Mouse (Mus musculus) Patski (cell line): ENCODE data around the gene Irf7. TPM values are rescaled to one million over a fixed set of nuclear protein-coding genes. Genes with fewer than 3 reads are reported as not detected.
"Not testable (repeated sequence)": the region's sequence is repeated elsewhere in the genome, so short reads cannot be mapped to it uniquely, and the experiment has no call there.

Experiments
- ATAC-seq: fragments of 100-300 bp; one replicate; pipeline ENCODE4 v1.8.0; 2021
- CTCF ChIA-PET: fragments of 350-600 bp; sonication (Branson Sonifier 250); formaldehyde crosslinking; loops from one replicate; lab custom pipeline; 2022; ENCODE audit warnings: inconsistent platforms; lab: Charles Lee
- POLR2A ChIA-PET: fragments of 350-600 bp; sonication (Branson Sonifier 250); formaldehyde crosslinking; loops from one replicate; lab custom pipeline; 2022; ENCODE audit warnings: antibody characterized with exemption, inconsistent platforms; lab: Charles Lee
- DNase-seq: peaks from one replicate; pipeline ENCODE4 v3.0.0-alpha.2; 2011; ENCODE audit warnings: low read depth, low spot score
- H3K27me3 ChIP-seq: fragments of 371-371 bp; one replicate; pipeline ENCODE4 v1.5.1; 2021
- CTCF ChIP-seq: fragments of 100-300 bp; IDR thresholded peaks from one replicate; pipeline ENCODE4 v1.5.1; 2021
- in situ Hi-C: fragments of 300-500 bp; cut with MboI; formaldehyde crosslinking; loops from 3 replicates; pipeline ENCODE4 v1.11.1; 2018; ENCODE audit warnings: low pct_unique_long_range_greater_than_20kb, mixed read lengths
- polyA plus RNA-seq: library from polyadenylated mRNA; unstranded; gene quantifications from one replicate; pipeline ENCODE4 v1.2.3, GENCODE M21; 2021

Irf7 gene
- polyA plus RNA-seq, 1 experiment from 2014 or later = 10.5 TPM

- ChIA-PET CTCF (interaction anchor here (1.2 kb wide), 1 partner anchor 24 kb away, joined by 4 read pairs; no protein-coding TSS in a partner anchor), POLR2A (no interaction called here)
- ATAC-seq (no peak), DNase-seq (no peak)
- in situ Hi-C loops = no loop called here
- TF ChIP-seq CTCF = no peak
- no peaks in the 10 kb centered on the region for H3K27me3 ChIP-seq
These were observed 9.1 kb upstream of the Irf7 start for GRCm38 (mm10) chr7:141275356-141275755.

- POLR2A ChIA-PET = no interaction called here
- ATAC-seq = no peak
- in situ Hi-C loops = no loop called here
These were observed 4.3 kb upstream of the Irf7 start for GRCm38 (mm10) chr7:141270631-141271030.

GRCm38 (mm10) chr7:141269273-141269545, 2.9 kb upstream of the Irf7 start:
- in situ Hi-C loops = loop anchor here (5.0 kb wide), 1 partner anchor 48 kb away; no protein-coding TSS in a partner anchor
- no peak for DNase-seq
- CTCF ChIA-PET = interaction anchor here (1.0 to 1.2 kb wide), 2 partner anchors 34 to 59 kb away, joined by 3 read pairs; partner anchors contain the start of gene Tmem80
- POLR2A ChIA-PET = no interaction called here
- H3K27me3 ChIP-seq = no peaks in the 10 kb centered on the region
- TF ChIP-seq CTCF = no peak
- ATAC-seq = no peak

More at GRCm38 (mm10) chr7:141270631-141271030, 4.3 kb upstream of the Irf7 start:
- CTCF ChIA-PET = interaction anchor here (1.0 kb wide), 1 partner anchor 25 kb away, joined by 3 read pairs; no protein-coding TSS in a partner anchor
- no peaks in the 10 kb centered on the region for H3K27me3 ChIP-seq
- no peak for DNase-seq
- TF ChIP-seq CTCF = no peak

- ChIA-PET POLR2A (no interaction called here), CTCF (interaction anchor here (1.0 to 1.2 kb wide), 2 partner anchors 34 to 60 kb away, joined by 3 read pairs; partner anchors contain the start of gene Tmem80)
- ATAC-seq = no peak
- in situ Hi-C loops = loop anchor here (5.0 kb wide), 1 partner anchor 49 kb away; no protein-coding TSS in a partner anchor
- TF ChIP-seq CTCF = no peak
- no peak for DNase-seq
- no peaks in the 10 kb centered on the region for H3K27me3 ChIP-seq
These were observed 2.4 kb upstream of the Irf7 start for GRCm38 (mm10) chr7:141268466-141269272.

- ChIA-PET CTCF (no interaction called here), POLR2A (interaction anchor here (1.7 kb wide), 1 partner anchor 15 kb away, joined by 4 read pairs; no protein-coding TSS in a partner anchor)
- ATAC-seq (peak; percentile 9), DNase-seq (no peak)
- in situ Hi-C loops = loop anchor here (5.0 kb wide), 1 partner anchor 52 kb away; no protein-coding TSS in a partner anchor
- H3K27me3 ChIP-seq = no peaks in the 10 kb centered on the region
- no peak for TF ChIP-seq CTCF
These were observed 906 bp downstream of the Irf7 start for GRCm38 (mm10) chr7:141265411-141265738.

GRCm38 (mm10) chr7:141264761-141265410, 1.4 kb downstream of the Irf7 start:
- ChIA-PET CTCF (interaction anchor here (1.8 kb wide), 1 partner anchor 31 kb away, joined by 6 read pairs; no protein-coding TSS in a partner anchor), POLR2A (interaction anchor here (0.6 kb wide), 1 partner anchor 69 kb away, joined by 3 read pairs; no protein-coding TSS in a partner anchor)
- ATAC-seq (peak; percentile 29), DNase-seq (no peak)
- in situ Hi-C loops = loop anchor here (5.0 kb wide), 1 partner anchor 52 kb away; no protein-coding TSS in a partner anchor
- no peak for TF ChIP-seq CTCF
- no peaks in the 10 kb centered on the region for H3K27me3 ChIP-seq

- in situ Hi-C loops = no loop called here
- ATAC-seq (no peak), DNase-seq (no peak)
- no peaks in the 10 kb centered on the region for H3K27me3 ChIP-seq
- TF ChIP-seq CTCF = no peak
- POLR2A ChIA-PET = interaction anchor here (0.6 kb wide), 1 partner anchor 70 kb away, joined by 3 read pairs; no protein-coding TSS in a partner anchor
- CTCF ChIA-PET = interaction anchor here (0.8 to 1.8 kb wide), 3 partner anchors 10 to 51 kb away, joined by 3 to 6 read pairs (median 3); no protein-coding TSS in a partner anchor
These were observed 2.1 kb downstream of the Irf7 start for GRCm38 (mm10) chr7:141264041-141264700.

GRCm38 (mm10) chr7:141263640-141264039, 2.6 kb downstream of the Irf7 start:
- no peak for TF ChIP-seq CTCF
- CTCF ChIA-PET = interaction anchor here (0.8 to 1.8 kb wide), 3 partner anchors 9 to 52 kb away, joined by 3 to 6 read pairs (median 3); no protein-coding TSS in a partner anchor

GRCm38 (mm10) chr7:141261480-141261879, 4.8 kb downstream of the Irf7 start:
- ChIA-PET POLR2A (no interaction called here), CTCF (interaction anchor here (1.0 to 1.9 kb wide), 4 partner anchors 9 to 102 kb away, joined by 3 to 6 read pairs (median 4); no protein-coding TSS in a partner anchor)
- no peaks in the 10 kb centered on the region for H3K27me3 ChIP-seq
- DNase-seq (no peak), ATAC-seq (no peak)
- in situ Hi-C loops = no loop called here
- TF ChIP-seq CTCF = no peak

More at GRCm38 (mm10) chr7:141263640-141264039, 2.6 kb downstream of the Irf7 start:
- POLR2A ChIA-PET = no interaction called here
- ATAC-seq (no peak), DNase-seq (no peak)
- no peaks in the 10 kb centered on the region for H3K27me3 ChIP-seq
- in situ Hi-C loops = no loop called here

- in situ Hi-C loops = no loop called here
- POLR2A ChIA-PET = no interaction called here
- no peak for TF ChIP-seq CTCF
- CTCF ChIA-PET = no interaction called here
- ATAC-seq (no peak), DNase-seq (no peak)
- no peaks in the 10 kb centered on the region for H3K27me3 ChIP-seq
These were observed 10.1 kb downstream of the Irf7 start for GRCm38 (mm10) chr7:141256159-141256558.

- in situ Hi-C loops, H3K27me3 ChIP-seq, POLR2A ChIA-PET, ATAC-seq, DNase-seq: not testable (repeated sequence)
- CTCF ChIA-PET = interaction anchor here (1.2 kb wide), 1 partner anchor 17 kb away, joined by 3 read pairs; no protein-coding TSS in a partner anchor
These were observed 15.8 kb downstream of the Irf7 start for GRCm38 (mm10) chr7:141250486-141250885.
